Mouse (Mus musculus): ENCODE results near the gene Slc25a47. TPM values are rescaled to one million over a fixed set of nuclear protein-coding genes. Genes with fewer than 3 reads are reported as not detected.

Slc25a47 gene
- polyA plus RNA-seq, 1 experiment = 9.8 TPM

- Histone ChIP-seq H3K4me3 (replicated peaks; ENCODE audit: insufficient read depth, low read depth, low read length) (no peak overlapping the region), H3K27me3 (ENCODE audit: control insufficient read depth, insufficient read depth, low read length) (no peaks in the 10 kb centered on the region), H3K27ac (ENCODE audit: insufficient read depth, low read length) (no peak overlapping the region), H3K4me1 (ENCODE audit: control insufficient read depth, insufficient read depth, low read length) (peaks cover 11% of the 10 kb centered on the region)
- TF ChIP-seq CTCF (IDR thresholded peaks at IDR 0.05; ENCODE audit: borderline replicate concordance, insufficient read depth, low read depth, low read length) (no peak), POLR2A (IDR thresholded peaks at IDR 0.05; ENCODE audit: borderline replicate concordance, insufficient read depth, low read length) (no peak)
- 77% methylated on average over 2 of the region's 2 CpGs for WGBS
- no peak for DNase-seq
Measured at GRCm38 (mm10) chr12:108801613-108802012, 34.2 kb upstream of the Slc25a47 start.

DNA sequence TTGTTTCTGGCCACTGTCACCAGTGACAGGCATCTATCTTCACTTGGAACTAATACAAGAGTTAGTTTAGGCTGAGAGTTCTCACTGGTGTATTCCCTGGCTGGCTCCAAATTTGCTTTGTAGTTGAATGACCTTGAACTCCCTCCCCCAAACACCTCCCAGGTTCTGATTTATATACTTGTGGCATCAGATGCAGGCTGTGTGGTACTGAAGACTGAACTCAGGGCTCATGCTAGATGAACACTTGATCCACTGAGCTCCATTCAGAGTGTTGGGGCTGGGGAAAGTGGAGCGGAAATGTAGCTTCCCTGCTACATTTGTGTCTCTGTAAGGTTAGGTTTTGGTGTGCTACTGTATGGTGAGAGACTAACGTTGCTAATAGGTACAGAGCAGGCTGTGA lies 31.5 kb upstream of the Slc25a47 start:
- no peaks in the 10 kb centered on the region for H3K27me3 ChIP-seq (ENCODE audit: control insufficient read depth, insufficient read depth, low read length)
- H3K27ac ChIP-seq (ENCODE audit: insufficient read depth, low read length) = no peak overlapping the region
- H3K4me1 ChIP-seq (ENCODE audit: control insufficient read depth, insufficient read depth, low read length) = peaks cover 11% of the 10 kb centered on the region
- no peak for DNase-seq
- WGBS = 73% methylated on average over 2 of the region's 2 CpGs
- no peak overlapping the region for H3K4me3 ChIP-seq (replicated peaks; ENCODE audit: insufficient read depth, low read depth, low read length)
- TF ChIP-seq CTCF (IDR thresholded peaks at IDR 0.05; ENCODE audit: borderline replicate concordance, insufficient read depth, low read depth, low read length) (no peak), POLR2A (IDR thresholded peaks at IDR 0.05; ENCODE audit: borderline replicate concordance, insufficient read depth, low read length) (no peak)

DNA sequence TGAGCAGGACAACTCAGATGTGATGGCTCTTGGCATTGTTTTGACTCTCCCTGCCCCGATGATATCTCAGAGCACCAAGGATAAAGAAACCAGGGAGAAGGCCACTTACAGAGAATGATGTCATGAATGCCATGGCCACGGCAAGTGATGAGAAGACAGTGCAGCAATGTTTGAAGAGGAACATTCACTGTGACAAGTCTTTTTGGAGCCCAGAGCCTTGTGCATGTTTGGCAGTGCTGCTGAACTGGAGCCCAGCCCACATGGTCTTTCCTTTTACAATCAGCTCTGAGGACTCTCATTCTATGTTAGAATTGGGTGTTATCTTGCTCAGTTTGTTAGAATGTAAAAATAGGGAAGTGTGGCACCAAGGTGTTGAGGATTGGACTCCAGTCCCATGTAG lies 27.4 kb upstream of the Slc25a47 start:
- Histone ChIP-seq H3K4me3 (replicated peaks; ENCODE audit: insufficient read depth, low read depth, low read length) (no peak overlapping the region), H3K27me3 (ENCODE audit: control insufficient read depth, insufficient read depth, low read length) (no peaks in the 10 kb centered on the region), H3K4me1 (ENCODE audit: control insufficient read depth, insufficient read depth, low read length) (0 out of 2 replicates have a peak, but pooled peaks cover 2% of the 10 kb centered on the region), H3K27ac (ENCODE audit: insufficient read depth, low read length) (no peak overlapping the region)
- no peak for DNase-seq
- no peak for TF ChIP-seq CTCF (IDR thresholded peaks at IDR 0.05; ENCODE audit: borderline replicate concordance, insufficient read depth, low read depth, low read length)
- TF ChIP-seq POLR2A (IDR thresholded peaks at IDR 0.05; ENCODE audit: borderline replicate concordance, insufficient read depth, low read length) = no peak
- 47% methylated on average over 2 of the region's 2 CpGs for WGBS

GRCm38 (mm10) chr12:108809771-108810170 lies 26.1 kb upstream of the Slc25a47 start:
- Histone ChIP-seq H3K27me3 (ENCODE audit: control insufficient read depth, insufficient read depth, low read length) (no peaks in the 10 kb centered on the region), H3K4me1 (ENCODE audit: control insufficient read depth, insufficient read depth, low read length) (0 out of 2 replicates have a peak, but pooled peaks cover 2% of the 10 kb centered on the region), H3K27ac (ENCODE audit: insufficient read depth, low read length) (no peak overlapping the region), H3K4me3 (replicated peaks; ENCODE audit: insufficient read depth, low read depth, low read length) (no peak overlapping the region)
- WGBS = 75% methylated on average over 1 of the region's 1 CpGs
- no peak for TF ChIP-seq CTCF (IDR thresholded peaks at IDR 0.05; ENCODE audit: borderline replicate concordance, insufficient read depth, low read depth, low read length)
- TF ChIP-seq POLR2A (IDR thresholded peaks at IDR 0.05; ENCODE audit: borderline replicate concordance, insufficient read depth, low read length) = no peak
- no peak for DNase-seq

DNA sequence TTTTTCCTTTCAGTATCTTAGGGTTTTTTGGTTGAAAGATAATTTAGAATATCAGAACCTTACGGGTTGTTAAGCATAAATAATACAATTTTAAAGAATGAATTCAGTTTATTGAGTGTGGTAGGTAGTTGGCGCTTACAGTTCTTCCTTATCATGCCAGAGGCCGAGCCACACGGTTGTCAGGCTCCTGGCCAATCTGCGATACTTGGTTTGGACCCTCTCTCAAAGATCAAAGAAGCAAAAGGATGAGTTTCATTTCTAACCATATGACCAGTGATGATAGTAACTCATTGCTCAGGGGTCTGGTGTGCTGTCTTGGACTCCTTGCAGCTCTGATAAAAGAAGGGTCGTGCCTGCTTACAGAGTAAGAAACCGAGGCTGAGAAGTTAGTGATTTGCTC lies 25.5 kb upstream of the Slc25a47 start:
- no peak for TF ChIP-seq CTCF (IDR thresholded peaks at IDR 0.05; ENCODE audit: borderline replicate concordance, insufficient read depth, low read depth, low read length)
- TF ChIP-seq POLR2A (IDR thresholded peaks at IDR 0.05; ENCODE audit: borderline replicate concordance, insufficient read depth, low read length) = no peak
- H3K27me3 ChIP-seq (ENCODE audit: control insufficient read depth, insufficient read depth, low read length) = no peaks in the 10 kb centered on the region
- no peak for DNase-seq
- H3K4me3 ChIP-seq (replicated peaks; ENCODE audit: insufficient read depth, low read depth, low read length) = no peak overlapping the region
- no peaks in the 10 kb centered on the region for H3K4me1 ChIP-seq (ENCODE audit: control insufficient read depth, insufficient read depth, low read length)
- WGBS = 71% methylated on average over 7 of the region's 7 CpGs
- no peak overlapping the region for H3K27ac ChIP-seq (ENCODE audit: insufficient read depth, low read length)

DNA sequence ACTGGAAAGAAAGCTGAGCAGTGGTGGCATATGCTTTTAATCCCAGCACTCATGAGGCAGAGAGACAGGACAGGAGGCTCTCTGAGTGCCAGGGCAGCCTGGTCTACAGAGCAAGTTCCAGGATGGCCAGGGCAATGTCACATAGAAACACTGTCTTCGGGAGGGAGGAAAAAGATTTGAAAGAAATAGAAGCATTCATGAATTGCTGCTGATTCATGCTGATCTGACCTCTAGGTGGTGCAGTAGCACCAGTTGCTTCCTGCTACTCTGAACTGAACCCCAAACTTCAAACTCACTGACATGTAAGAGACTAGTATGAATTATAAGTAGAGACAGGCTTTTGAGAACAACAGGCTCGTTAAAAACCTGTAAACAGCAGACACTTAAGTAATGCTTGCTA lies 24.7 kb upstream of the Slc25a47 start:
- Histone ChIP-seq H3K27me3 (ENCODE audit: control insufficient read depth, insufficient read depth, low read length) (no peaks in the 10 kb centered on the region), H3K4me3 (replicated peaks; ENCODE audit: insufficient read depth, low read depth, low read length) (no peak overlapping the region), H3K4me1 (ENCODE audit: control insufficient read depth, insufficient read depth, low read length) (no peaks in the 10 kb centered on the region), H3K27ac (ENCODE audit: insufficient read depth, low read length) (no peak overlapping the region)
- DNase-seq = peak in 1 of 2 experiments; percentile 51
- WGBS = 17% methylated on average over 2 of the region's 2 CpGs
- TF ChIP-seq POLR2A (IDR thresholded peaks at IDR 0.05; ENCODE audit: borderline replicate concordance, insufficient read depth, low read length) (no peak), CTCF (IDR thresholded peaks at IDR 0.05; ENCODE audit: borderline replicate concordance, insufficient read depth, low read depth, low read length) (peak; percentile 58; the same call in 1 of the 2 replicates)

DNA sequence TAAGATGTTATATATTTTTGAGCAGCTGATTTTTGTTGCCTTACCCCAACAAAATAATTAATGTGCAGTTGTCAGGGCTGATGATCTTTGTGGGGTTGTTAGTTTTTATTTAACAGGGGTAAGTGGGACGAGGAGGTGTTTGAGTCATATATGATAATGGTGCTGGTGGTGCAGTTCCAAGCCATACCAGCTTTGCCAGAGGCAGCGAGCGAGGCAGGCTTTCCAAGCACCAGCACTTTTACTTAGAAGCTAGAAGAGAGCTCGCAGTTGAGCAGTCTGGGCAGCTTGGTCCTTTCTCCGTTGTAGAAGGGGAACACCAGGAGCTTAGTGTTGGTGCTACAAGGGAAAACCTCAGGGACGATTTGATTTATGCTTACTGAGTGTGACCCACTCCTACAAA lies 23.4 kb upstream of the Slc25a47 start:
- Histone ChIP-seq H3K4me1 (ENCODE audit: control insufficient read depth, insufficient read depth, low read length) (peaks cover under 1% of the 10 kb centered on the region; the same call in 1 of the 2 replicates), H3K4me3 (replicated peaks; ENCODE audit: insufficient read depth, low read depth, low read length) (no peak overlapping the region), H3K27ac (ENCODE audit: insufficient read depth, low read length) (no peak overlapping the region), H3K27me3 (ENCODE audit: control insufficient read depth, insufficient read depth, low read length) (no peaks in the 10 kb centered on the region)
- no peak for DNase-seq
- TF ChIP-seq CTCF (IDR thresholded peaks at IDR 0.05; ENCODE audit: borderline replicate concordance, insufficient read depth, low read depth, low read length) = no peak
- no peak for TF ChIP-seq POLR2A (IDR thresholded peaks at IDR 0.05; ENCODE audit: borderline replicate concordance, insufficient read depth, low read length)
- WGBS = 68% methylated on average over 6 of the region's 6 CpGs

GRCm38 (mm10) chr12:108814470-108814869 lies 21.4 kb upstream of the Slc25a47 start:
- WGBS = 86% methylated on average over 6 of the region's 6 CpGs
- DNase-seq = no peak
- Histone ChIP-seq H3K27me3 (ENCODE audit: control insufficient read depth, insufficient read depth, low read length) (no peaks in the 10 kb centered on the region), H3K27ac (ENCODE audit: insufficient read depth, low read length) (no peak overlapping the region), H3K4me3 (replicated peaks; ENCODE audit: insufficient read depth, low read depth, low read length) (no peak overlapping the region), H3K4me1 (ENCODE audit: control insufficient read depth, insufficient read depth, low read length) (peaks cover 9% of the 10 kb centered on the region)
- no peak for TF ChIP-seq CTCF (IDR thresholded peaks at IDR 0.05; ENCODE audit: borderline replicate concordance, insufficient read depth, low read depth, low read length)
- no peak for TF ChIP-seq POLR2A (IDR thresholded peaks at IDR 0.05; ENCODE audit: borderline replicate concordance, insufficient read depth, low read length)
